Mouse (Mus musculus) ES-Bruce4 (cell line): ENCODE results near the gene Fam92b.

Experiments
- CTCF ChIP-seq: IDR thresholded peaks from one replicate; pipeline ENCODE4 v1.8.1; 2011; ENCODE audit warnings: low read depth, low read length
- EP300 ChIP-seq: IDR thresholded peaks from 2 replicates; pipeline ENCODE4 v1.6.1; 2011; ENCODE audit warnings: low read depth, low read length; ENCODE audit not compliant: insufficient read depth

DNA sequence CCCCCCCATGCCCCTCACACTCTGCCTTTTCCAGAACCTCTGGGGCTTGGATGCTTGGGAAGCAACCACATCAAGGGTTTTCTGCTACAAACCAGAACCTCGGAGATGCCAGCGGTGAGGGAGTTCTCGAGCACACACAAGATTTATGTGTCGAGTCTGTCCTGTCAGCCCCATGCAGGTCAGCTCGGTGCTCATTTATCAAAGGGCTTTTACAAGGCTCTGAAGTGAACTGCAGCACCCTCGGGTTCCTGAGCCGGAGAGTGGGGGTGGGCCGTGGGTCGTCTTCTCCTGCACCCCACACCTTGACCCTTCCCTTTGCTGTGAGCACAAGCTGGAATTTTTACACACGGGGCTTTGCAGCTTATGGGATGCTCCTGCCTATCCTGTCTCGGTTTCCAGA is 45.3 kb upstream of the Fam92b start:
- TF ChIP-seq EP300 (no peak), CTCF (no peak)
